Mouse (Mus musculus): ENCODE measurements at regions not wholly inside any gene's neighbourhood (a gene's known extent, or its start where the extent isn't known, plus 50 kb on each side); places are given as distances from the start of the nearest gene placed in this dataset.
A peak's percentile ranks its signal among the peaks of the same experiment; 100 is the strongest.

- no peak for DNase-seq
Measured at GRCm38 (mm10) chr15:5646673-5647072, 402.7 kb upstream of the Ptger4 start.

- DNase-seq, result no peak
Measured at GRCm38 (mm10) chr15:5658796-5659195, 414.8 kb upstream of the Ptger4 start.

GRCm38 (mm10) chr15:5660819-5661218 is 416.8 kb upstream of the Ptger4 start:
- DNase-seq, result peak; percentile 12 to 24

- DNase-seq, result no peak
Measured at GRCm38 (mm10) chr15:5671781-5672180, 427.8 kb upstream of the Ptger4 start.

- peak; percentile 3 to 7 for DNase-seq
Measured at GRCm38 (mm10) chr15:5676704-5677103, 432.7 kb upstream of the Ptger4 start.

- DNase-seq, result no peak
Measured at GRCm38 (mm10) chr15:5693810-5694209, 449.8 kb upstream of the Ptger4 start.

- no peak for DNase-seq
Measured at GRCm38 (mm10) chr15:5695015-5695414, 451.0 kb upstream of the Ptger4 start.

- no peak for DNase-seq
Measured at GRCm38 (mm10) chr15:5708454-5708853, 464.5 kb upstream of the Ptger4 start.

- no peak for DNase-seq
Measured at GRCm38 (mm10) chr15:5740658-5741057, 496.7 kb upstream of the Ptger4 start.

GRCm38 (mm10) chr15:5743893-5744292 is 499.9 kb upstream of the Ptger4 start:
- no peak for DNase-seq

- DNase-seq, result no peak
Measured at GRCm38 (mm10) chr15:5758690-5759089, 514.7 kb upstream of the Ptger4 start.

GRCm38 (mm10) chr15:5762216-5762615 is 518.2 kb upstream of the Ptger4 start:
- DNase-seq, result no peak

- DNase-seq, result no peak
Measured at GRCm38 (mm10) chr15:5777074-5777473, 522.5 kb upstream of the Dab2 start.

- no peak for DNase-seq
Measured at GRCm38 (mm10) chr15:5799917-5800316, 499.7 kb upstream of the Dab2 start.

GRCm38 (mm10) chr15:5811154-5811732 is 488.3 kb upstream of the Dab2 start:
- DNase-seq, result no peak

GRCm38 (mm10) chr15:5811958-5812357 is 487.6 kb upstream of the Dab2 start:
- DNase-seq, result no peak

GRCm38 (mm10) chr15:5817901-5818576 is 481.5 kb upstream of the Dab2 start:
- DNase-seq, result no peak

GRCm38 (mm10) chr15:5839963-5840362 is 459.6 kb upstream of the Dab2 start:
- DNase-seq, result no peak

- DNase-seq, result peak in 1 of 2 experiments; percentile 9
Measured at GRCm38 (mm10) chr15:5841369-5842149, 458.0 kb upstream of the Dab2 start.

GRCm38 (mm10) chr15:5846571-5846970 is 453.0 kb upstream of the Dab2 start:
- no peak for DNase-seq

- DNase-seq, result no peak
Measured at GRCm38 (mm10) chr15:5847413-5848100, 452.0 kb upstream of the Dab2 start.

- no peak for DNase-seq
Measured at GRCm38 (mm10) chr15:5852523-5852922, 447.1 kb upstream of the Dab2 start.

GRCm38 (mm10) chr15:5869289-5869688 is 430.3 kb upstream of the Dab2 start:
- no peak for DNase-seq

Data from kidney, postnatal 4 days (tissue).